Mouse (Mus musculus) thymus, postnatal 36 days (tissue): ENCODE results near the gene Ccdc34.

Source experiments
- DNase-seq, 2 experiments: peaks; one replicate each; pipeline ENCODE4 v3.0.0; 2022; ENCODE audit warnings: mixed read lengths in 2 of 2

Ccdc34 gene

GRCm38 (mm10) chr2:110182795-110183486 is 165.3 kb downstream of the Ccdc34 start:
- DNase-seq = no peak

DNA sequence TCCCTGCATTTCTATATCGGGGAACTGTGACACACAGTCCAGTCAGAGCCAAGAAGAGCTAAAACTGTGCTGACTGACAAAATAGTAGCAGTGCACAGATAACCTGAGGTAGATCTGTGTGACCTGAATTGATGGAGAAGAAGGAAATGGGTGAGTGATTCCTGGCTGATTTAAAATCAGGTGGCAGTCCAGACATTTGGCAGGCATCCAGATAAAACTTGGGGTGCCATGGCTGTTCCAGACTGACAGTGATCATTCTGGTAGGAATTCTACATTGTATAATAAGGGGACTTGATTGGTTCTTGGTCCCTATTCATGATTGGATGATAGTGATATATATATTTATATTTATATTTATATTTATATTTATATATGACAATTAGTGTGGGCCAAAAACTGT is 166.5 kb downstream of the Ccdc34 start:
- DNase-seq = no peak

DNA sequence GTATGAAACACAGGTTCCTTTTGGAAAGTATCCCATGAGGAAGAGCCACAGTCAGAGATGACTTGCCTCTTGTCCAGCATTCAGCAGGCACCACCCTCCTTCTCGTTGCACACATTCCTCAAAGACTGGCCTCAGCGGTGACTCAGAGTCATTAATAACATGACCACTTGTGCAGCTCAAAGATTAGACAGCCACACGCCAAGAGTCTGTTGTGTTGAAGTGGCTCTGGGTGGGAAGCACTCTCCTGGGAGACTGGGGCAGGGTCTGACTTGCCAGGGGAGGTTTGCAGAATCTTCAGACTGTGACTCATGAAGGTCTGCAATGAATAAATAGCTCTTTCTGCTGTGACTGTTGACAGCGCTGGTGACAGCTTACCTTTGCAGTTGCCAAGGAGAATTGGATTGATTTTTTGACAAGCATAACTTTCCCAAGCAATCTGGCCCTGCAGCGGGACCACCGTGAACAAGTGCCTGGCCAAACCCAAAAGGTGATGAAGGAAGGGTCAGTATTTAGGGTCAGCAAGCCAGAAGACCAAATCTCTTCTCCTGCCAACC is 168.9 kb downstream of the Ccdc34 start:
- no peak for DNase-seq

GRCm38 (mm10) chr2:110188696-110189397 is 171.2 kb downstream of the Ccdc34 start:
- no peak for DNase-seq

DNA sequence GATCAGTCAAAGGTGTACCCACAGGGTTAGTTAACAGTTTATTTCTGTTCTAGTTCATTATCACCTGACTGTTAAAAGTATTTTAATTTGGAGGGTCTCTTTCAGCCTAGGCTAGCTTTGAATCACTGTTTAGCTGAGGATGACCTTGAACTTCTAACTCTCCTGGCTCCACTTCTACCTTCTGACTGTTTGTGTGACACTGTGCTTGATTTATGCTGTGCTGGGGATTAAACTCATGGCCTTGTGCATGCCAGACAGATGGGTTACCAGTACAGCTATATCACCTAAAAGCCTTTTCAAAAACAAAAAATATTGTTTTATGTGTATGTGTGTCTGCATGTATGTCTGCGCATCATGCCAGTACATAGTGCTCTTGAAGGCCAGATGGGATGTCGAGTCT is 172.8 kb downstream of the Ccdc34 start:
- no peak for DNase-seq

DNA sequence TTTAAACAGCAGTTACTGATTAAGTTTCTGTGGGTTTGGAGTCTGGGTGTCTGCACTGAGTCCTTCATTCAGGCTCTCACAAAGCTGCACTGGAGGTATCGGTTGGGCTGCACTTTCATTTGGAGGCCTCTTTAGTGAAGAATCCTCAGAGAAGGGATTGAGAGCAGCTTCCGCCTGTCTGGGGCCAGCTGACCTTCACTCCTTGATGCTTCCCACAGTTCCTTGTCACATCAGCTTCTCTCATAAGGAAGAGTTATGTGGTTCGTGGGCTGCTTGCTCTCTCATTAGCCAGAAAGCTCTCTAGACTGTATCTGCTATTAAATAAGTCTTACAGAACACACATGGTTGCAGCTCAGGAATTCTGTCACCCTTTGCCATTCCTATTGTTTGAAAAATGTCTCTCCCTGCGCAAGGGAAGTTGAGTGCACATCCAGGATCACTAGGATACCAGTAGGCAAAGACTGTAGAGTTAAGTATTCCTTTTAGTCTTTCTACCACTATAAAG is 173.6 kb downstream of the Ccdc34 start:
- no peak for DNase-seq

- no peak for DNase-seq
Observed at GRCm38 (mm10) chr2:110191965-110192701, 174.5 kb downstream of the Ccdc34 start.

GRCm38 (mm10) chr2:110192702-110193312 is 175.2 kb downstream of the Ccdc34 start:
- DNase-seq = no peak

GRCm38 (mm10) chr2:110196551-110196950 is 178.9 kb downstream of the Ccdc34 start:
- DNase-seq = no peak

DNA sequence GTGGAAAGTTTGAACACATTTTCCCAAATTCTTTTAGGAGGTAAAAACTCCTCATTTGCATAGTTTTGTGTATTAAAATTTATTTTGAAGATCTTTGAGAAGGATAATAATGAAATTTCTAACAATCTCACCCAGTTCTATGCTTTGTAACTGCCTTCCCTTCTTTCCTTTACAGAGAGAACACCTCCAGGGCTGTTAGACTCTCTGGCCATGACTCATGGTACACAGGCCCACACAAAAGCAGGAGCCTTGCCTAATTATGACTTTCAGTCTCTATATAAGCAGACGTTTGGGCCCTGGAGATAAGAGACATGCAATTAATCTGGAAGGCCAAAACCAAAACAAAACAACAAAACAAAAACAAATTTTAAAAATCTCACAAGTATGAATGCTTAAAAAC is 182.0 kb downstream of the Ccdc34 start:
- no peak for DNase-seq

GRCm38 (mm10) chr2:110201770-110202169 is 184.2 kb downstream of the Ccdc34 start:
- DNase-seq = no peak

DNA sequence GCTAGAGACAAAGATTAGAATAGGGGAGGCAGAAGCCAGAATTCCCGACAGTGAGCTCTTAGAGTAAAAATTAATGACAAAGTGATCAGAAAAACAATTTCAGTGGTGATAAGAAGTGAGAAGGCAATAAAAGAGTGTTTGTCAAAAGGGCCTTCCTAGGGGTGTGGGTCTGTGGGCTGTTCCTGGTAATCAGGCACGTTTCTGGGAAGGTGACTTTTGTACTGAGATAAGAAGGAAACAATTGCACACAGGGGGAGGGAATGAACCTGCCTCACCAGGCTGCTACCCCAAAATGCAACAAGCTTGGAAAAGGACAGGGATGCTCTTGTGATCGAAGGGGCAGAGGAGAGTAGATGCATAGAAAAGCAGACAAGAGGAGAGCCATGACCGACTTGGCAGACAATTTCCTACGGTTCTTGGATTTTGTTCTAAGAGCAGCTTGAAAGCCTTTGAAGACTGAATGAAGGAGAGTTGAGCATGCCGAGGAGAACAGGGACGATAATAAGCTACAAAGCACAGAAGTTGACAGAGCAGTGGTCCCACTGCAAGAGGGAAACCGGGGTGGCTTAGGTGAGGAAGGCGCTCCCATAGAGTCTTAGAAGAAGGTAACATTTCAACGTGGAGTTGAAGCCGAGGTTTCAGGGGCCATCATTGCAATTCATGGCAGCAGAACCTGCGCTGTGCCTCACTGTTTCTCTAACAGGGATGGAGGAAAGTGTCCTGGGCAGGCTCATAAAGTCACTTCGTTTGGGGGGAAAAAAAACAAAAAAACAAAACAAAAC is 185.3 kb downstream of the Ccdc34 start:
- DNase-seq = no peak

DNA sequence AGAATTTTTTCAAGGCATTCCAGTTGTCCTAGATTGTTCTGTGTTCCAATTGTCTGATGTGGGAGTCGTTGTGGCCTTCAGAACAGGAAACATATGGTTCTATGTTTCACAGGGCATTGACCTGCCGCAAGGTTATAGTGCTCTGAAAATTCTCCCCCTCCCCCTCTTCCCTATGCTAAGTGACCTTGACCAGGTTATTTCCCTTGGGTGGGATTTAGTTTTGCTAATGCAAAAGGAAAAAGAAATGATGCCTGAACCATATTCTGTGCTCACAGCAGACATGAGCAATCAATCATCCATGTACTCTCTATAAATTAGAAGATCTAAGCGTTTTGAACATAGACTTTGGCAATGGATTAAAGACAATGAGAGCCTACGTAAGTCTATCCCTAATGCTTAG is 186.6 kb downstream of the Ccdc34 start:
- DNase-seq = no peak

- peak; percentile 9 to 17 for DNase-seq
Observed at GRCm38 (mm10) chr2:110204705-110205318, 187.2 kb downstream of the Ccdc34 start.

DNA sequence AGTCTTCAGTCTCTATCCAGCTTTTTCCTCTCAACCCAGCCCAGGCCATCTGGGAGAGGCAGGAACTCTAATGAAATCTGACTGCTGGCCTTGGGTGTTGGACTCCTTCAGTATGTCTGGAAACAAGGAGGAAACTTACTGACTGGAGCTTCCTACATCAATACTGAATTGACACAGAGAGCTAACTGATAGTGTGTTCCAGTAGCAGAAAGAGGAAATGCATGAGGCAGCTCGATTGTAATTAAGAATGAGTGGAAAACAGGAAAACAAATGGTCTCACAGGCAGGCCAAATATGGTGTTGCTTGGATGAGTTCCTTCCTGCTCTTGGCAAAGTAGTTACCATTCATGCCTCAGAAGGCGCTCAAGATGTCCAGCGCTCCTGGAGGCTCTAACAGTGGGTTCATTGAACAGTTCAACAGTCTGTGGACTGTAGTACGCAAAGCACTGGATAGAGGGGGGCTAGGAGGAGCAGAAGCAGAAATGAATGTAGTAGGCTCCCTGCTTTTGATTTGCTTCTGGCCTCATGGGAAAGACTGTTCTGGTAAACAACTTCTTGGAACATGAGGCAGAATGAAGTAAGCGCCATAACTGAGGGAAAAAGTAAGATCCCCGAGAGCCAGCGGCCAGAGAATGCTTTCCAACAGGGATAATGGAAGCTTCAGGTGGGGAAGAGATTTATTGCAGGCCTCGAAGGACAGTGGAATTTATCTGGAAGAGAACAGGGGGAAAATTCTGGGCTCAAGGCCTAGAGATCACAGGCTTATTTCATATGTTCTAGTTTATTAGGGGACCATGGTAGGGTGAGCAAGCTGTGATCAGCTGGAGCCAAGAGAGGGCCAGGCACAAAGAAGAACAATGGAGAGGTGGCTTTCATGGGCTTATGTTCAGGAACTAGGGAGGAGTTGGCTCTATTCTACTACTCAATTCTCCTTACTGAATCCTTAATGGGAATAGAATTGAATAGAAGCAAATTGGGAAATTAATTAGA is 193.2 kb downstream of the Ccdc34 start:
- no peak for DNase-seq

DNA sequence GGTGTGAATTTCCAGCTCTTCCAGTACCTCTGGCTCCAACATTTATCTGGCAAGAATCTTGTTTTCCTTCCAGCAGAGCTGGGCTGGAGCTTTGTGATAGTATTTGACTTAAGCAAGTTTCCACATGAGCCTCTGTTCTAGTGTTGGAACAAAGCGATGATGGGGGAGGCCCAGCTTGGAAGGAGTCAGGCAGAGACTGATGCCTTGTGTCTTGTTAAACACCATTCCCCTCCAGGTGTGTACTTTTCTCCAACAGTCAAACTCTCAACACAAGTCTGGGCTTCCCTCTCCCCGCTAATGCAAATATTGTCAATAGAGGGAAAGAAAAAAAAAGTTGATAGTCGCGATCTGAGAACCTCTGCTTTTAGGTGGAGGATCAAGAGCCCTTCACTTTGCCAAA is 196.7 kb downstream of the Ccdc34 start:
- DNase-seq = no peak

- DNase-seq = no peak
Observed at GRCm38 (mm10) chr2:110214991-110215684, 197.5 kb downstream of the Ccdc34 start.

DNA sequence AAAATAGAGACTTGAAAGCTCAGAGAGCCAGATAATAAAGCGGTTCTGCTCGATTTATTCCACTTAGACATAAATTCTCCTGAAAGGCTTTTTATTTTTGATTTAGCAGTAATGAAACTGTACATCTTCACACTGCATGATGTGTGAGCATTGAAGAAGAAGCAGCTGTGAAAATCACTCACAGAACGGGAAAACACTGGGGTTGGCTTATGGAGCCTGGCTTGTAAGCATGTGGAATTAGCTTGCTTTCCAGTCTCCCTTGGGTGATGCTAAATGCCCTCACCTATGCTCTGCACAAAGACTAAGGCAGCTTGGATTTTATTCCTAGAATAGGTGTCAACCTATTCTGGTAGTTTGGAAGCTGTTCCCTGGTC is 198.1 kb downstream of the Ccdc34 start:
- no peak for DNase-seq

GRCm38 (mm10) chr2:110220492-110220891 is 202.9 kb downstream of the Ccdc34 start:
- DNase-seq = no peak

- no peak for DNase-seq
Observed at GRCm38 (mm10) chr2:110222793-110223192, 205.2 kb downstream of the Ccdc34 start.
